Mouse (Mus musculus): Measurements from ENCODE around the gene Flnb.

DNA sequence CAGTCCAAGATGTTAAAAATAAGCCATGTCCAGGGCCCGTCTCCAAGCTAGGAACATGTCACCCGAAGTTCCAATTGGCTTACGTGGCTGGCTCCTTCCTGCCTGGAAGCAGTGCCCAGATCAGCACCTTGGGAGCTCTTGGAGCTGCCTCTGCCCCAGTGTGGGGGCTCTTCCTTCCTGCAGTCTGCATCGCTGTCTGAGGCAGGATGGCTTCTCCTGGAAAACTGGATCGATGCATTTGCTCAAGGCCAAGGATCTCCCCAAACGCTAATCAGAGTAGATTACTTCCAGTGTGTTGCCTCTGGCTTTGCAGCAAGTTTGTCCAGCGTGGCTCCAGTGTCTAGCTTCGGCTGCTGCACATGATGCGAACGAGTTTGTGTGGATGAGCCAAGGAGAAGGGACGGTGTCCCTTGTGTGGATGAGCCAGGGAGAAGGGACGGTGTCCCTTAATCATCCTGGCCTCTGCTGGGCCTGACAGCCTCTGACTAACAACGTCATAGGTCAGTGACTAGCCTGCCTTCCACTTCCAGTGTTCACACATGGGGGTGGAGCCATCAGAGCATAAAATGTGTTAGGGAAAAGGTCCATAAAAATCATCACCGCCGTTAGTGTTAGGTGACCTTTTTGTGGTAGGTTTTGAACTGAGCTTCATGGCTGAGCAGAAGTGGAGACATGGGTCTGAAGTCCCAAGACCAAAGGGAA, 25.0 kb downstream of the Flnb start:
- TF ChIP-seq CTCF (IDR thresholded peaks at IDR 0.05; ENCODE audit: control insufficient read depth, insufficient read depth, insufficient replicate concordance, low read depth, low read length) (no peak), POLR2A (IDR thresholded peaks at IDR 0.05; ENCODE audit: control insufficient read depth, low read depth, low read length) (no peak)
